Mouse (Mus musculus): ENCODE results near the gene Zfp940. TPM values are rescaled to one million over a fixed set of nuclear protein-coding genes. Genes with fewer than 3 reads are reported as not detected.

The Zfp940 gene
- total and polyA plus RNA-seq, 3 experiments: 10.9 to 16.5 (median 13.3) TPM

DNA sequence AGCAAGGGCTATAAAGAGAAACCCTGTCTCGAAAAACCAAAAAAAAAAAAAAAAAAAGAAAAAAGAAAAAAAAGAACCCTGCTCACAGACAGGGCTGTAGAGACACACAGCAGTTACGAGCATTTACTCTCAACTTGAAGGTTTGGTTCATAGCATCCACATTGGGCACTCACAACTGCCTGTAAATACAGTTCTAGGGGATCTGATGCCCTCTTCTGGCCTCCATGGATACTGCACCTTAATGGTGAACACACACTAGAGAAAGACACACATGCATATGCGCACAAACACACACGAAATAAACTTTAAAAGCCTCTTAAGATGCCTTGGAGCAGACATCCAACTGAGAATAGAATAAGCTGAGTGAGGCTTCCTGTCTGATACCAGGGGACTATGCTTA, 44.9 kb upstream of the Zfp940 start:
- no peaks in the 10 kb centered on the region for H3K27me3 ChIP-seq (replicated peaks)
- no peaks in the 10 kb centered on the region for H3K79me2 ChIP-seq (replicated peaks; ENCODE audit: control insufficient read depth, extremely low read depth, insufficient read depth, poor library complexity, severe bottlenecking)
- TF ChIP-seq E2F4 (IDR thresholded peaks at IDR 0.05; ENCODE audit: insufficient replicate concordance, low read depth, low read length): no peak
- TF ChIP-seq USF2 (conservative IDR thresholded peaks at IDR 0.05; ENCODE audit: low read depth, low read length): no peak
- no peak for TF ChIP-seq POLR2A (IDR thresholded peaks at IDR 0.05; ENCODE audit: low read depth, low read length)
- TF ChIP-seq JUND (conservative IDR thresholded peaks at IDR 0.05; ENCODE audit: low read depth, low read length): no peak
- TF ChIP-seq ZC3H11A (IDR thresholded peaks at IDR 0.05; ENCODE audit: low read depth, low read length): no peak
- TF ChIP-seq RAD21 (IDR thresholded peaks at IDR 0.05; ENCODE audit: low read depth, low read length): no peak
- TF ChIP-seq MEF2A (IDR thresholded peaks at IDR 0.05; ENCODE audit: borderline replicate concordance, low read depth, low read length): no peak
- TF ChIP-seq ZMIZ1 (IDR thresholded peaks at IDR 0.05; ENCODE audit: low read depth, low read length): no peak
- no peak for TF ChIP-seq UBTF (IDR thresholded peaks at IDR 0.05; ENCODE audit: low read depth, low read length)
- TF ChIP-seq CHD1 (IDR thresholded peaks at IDR 0.05; ENCODE audit: low read depth, low read length): no peak
- no peak for TF ChIP-seq MYC (IDR thresholded peaks at IDR 0.05; ENCODE audit: low read depth, low read length)
- no peak for TF ChIP-seq ETS1 (conservative IDR thresholded peaks at IDR 0.05; ENCODE audit: low read depth, low read length)
- TF ChIP-seq MAZ (IDR thresholded peaks at IDR 0.05; ENCODE audit: low read depth, low read length): no peak
- no peak for TF ChIP-seq ELF1 (IDR thresholded peaks at IDR 0.05; ENCODE audit: low read depth, low read length)
- no peak overlapping the region for H3K4me2 ChIP-seq (ENCODE audit: insufficient read depth, low read depth, poor library complexity, severe bottlenecking)
- dilution Hi-C loops (cut with MboI; ENCODE audit: extremely low pct_ligation_motif_present, extremely low pct_unique_long_range_greater_than_20kb, low sequenced_read_pairs): no loop called here
- H3K9me3 ChIP-seq (replicated peaks; ENCODE audit: low read length): peaks cover 46% of the 10 kb centered on the region
- H3K4me3 ChIP-seq (replicated peaks in 1 of 3; ENCODE audit: low read depth in 2 of 3, low read length in 2 of 3, poor library complexity in 1 of 3): no peak overlapping the region
- no peaks in the 10 kb centered on the region; a peak in 1 of 4 replicates for H3K4me1 ChIP-seq (ENCODE audit: control insufficient read depth in 1 of 2, insufficient read depth in 2 of 2)
- DNase-seq (ENCODE audit: extremely low read depth): no peak
- H3K9ac ChIP-seq (ENCODE audit: insufficient read depth, low read depth): no peak overlapping the region
- in situ Hi-C loops (cut with MboI; ENCODE audit: low pct_ligation_motif_present, low pct_unique_long_range_greater_than_20kb, low sequenced_read_pairs): no loop called here
- H3K36me3 ChIP-seq (replicated peaks in 1 of 2; ENCODE audit: control insufficient read depth in 1 of 2, insufficient read depth in 1 of 2, low read length in 1 of 2): peaks cover 59 to 87% of the 10 kb centered on the region in 2 experiments
- H3K27ac ChIP-seq (ENCODE audit: insufficient read depth, low read depth): no peak overlapping the region

DNA sequence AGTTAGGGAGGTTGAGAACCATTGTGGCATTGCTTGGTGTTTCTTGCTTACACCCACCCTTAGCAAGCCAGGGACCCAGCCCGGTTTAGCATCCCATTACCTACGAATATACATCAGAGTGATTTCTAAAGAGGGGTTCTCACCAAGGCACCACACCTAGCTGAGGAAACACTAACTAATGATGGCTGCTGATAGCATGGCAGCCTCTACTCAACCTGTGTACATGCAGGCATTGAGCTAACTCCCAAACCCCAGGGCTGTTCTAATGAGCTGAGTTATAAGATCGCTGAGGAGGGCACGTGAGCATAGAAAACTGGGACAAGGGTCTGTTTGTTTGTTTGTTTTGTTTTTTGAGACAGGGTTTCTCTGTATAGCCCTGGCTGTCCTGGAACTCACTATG, 39.3 kb upstream of the Zfp940 start:
- no peak for DNase-seq (ENCODE audit: extremely low read depth)
- H3K4me3 ChIP-seq (replicated peaks in 1 of 3; ENCODE audit: low read depth in 2 of 3, low read length in 2 of 3, poor library complexity in 1 of 3): no peak overlapping the region
- H3K9me3 ChIP-seq (replicated peaks; ENCODE audit: low read length): peaks cover 51% of the 10 kb centered on the region
- in situ Hi-C loops (cut with MboI; ENCODE audit: low pct_ligation_motif_present, low pct_unique_long_range_greater_than_20kb, low sequenced_read_pairs) (no loop called here), dilution Hi-C loops (cut with MboI; ENCODE audit: extremely low pct_ligation_motif_present, extremely low pct_unique_long_range_greater_than_20kb, low sequenced_read_pairs) (no loop called here)
- no peak overlapping the region for H3K4me2 ChIP-seq (ENCODE audit: insufficient read depth, low read depth, poor library complexity, severe bottlenecking)
- no peak for TF ChIP-seq MAZ (IDR thresholded peaks at IDR 0.05; ENCODE audit: low read depth, low read length)
- no peak for TF ChIP-seq ZKSCAN1 (IDR thresholded peaks at IDR 0.05; ENCODE audit: borderline replicate concordance, low read depth, low read length)
- TF ChIP-seq MYC (IDR thresholded peaks at IDR 0.05; ENCODE audit: low read depth, low read length): no peak
- no peak for TF ChIP-seq MAFK (IDR thresholded peaks at IDR 0.05; ENCODE audit: insufficient replicate concordance, low read length)
- TF ChIP-seq GABPA (IDR thresholded peaks at IDR 0.05; ENCODE audit: insufficient replicate concordance, low read depth, low read length): no peak
- no peak for TF ChIP-seq TCF12 (IDR thresholded peaks at IDR 0.05; ENCODE audit: low read depth, low read length)
- TF ChIP-seq BHLHE40 (IDR thresholded peaks at IDR 0.05; ENCODE audit: low read depth, low read length): no peak
- no peak for TF ChIP-seq ZNF384 (IDR thresholded peaks at IDR 0.05; ENCODE audit: low read depth, low read length)
- no peak for TF ChIP-seq MAX (IDR thresholded peaks at IDR 0.05; ENCODE audit: low read length)
- TF ChIP-seq ETS1 (conservative IDR thresholded peaks at IDR 0.05; ENCODE audit: low read depth, low read length): no peak
- TF ChIP-seq CHD2 (IDR thresholded peaks at IDR 0.05; ENCODE audit: low read length): no peak
- no peak for TF ChIP-seq MXI1 (IDR thresholded peaks at IDR 0.05; ENCODE audit: low read depth, low read length)
- no peak for TF ChIP-seq EP300 (IDR thresholded peaks at IDR 0.05; ENCODE audit: low read length)
- TF ChIP-seq JUN (IDR thresholded peaks at IDR 0.05; ENCODE audit: insufficient read depth, low read depth, low read length): no peak
- no peak for TF ChIP-seq SIN3A (IDR thresholded peaks at IDR 0.05; ENCODE audit: low read length)
- H3K27me3 ChIP-seq (replicated peaks): no peaks in the 10 kb centered on the region
- no peak overlapping the region for H3K27ac ChIP-seq (ENCODE audit: insufficient read depth, low read depth)
- no peak overlapping the region for H3K9ac ChIP-seq (ENCODE audit: insufficient read depth, low read depth)
- peaks cover 39 to 73% of the 10 kb centered on the region in 2 experiments for H3K36me3 ChIP-seq (replicated peaks in 1 of 2; ENCODE audit: control insufficient read depth in 1 of 2, insufficient read depth in 1 of 2, low read length in 1 of 2)
- H3K4me1 ChIP-seq (ENCODE audit: control insufficient read depth in 1 of 2, insufficient read depth in 2 of 2): no peaks in the 10 kb centered on the region
- H3K79me2 ChIP-seq (replicated peaks; ENCODE audit: control insufficient read depth, extremely low read depth, insufficient read depth, poor library complexity, severe bottlenecking): no peaks in the 10 kb centered on the region
